Mouse (Mus musculus): ENCODE data around the gene AI597479. TPM values are rescaled to one million over a fixed set of nuclear protein-coding genes. Genes with fewer than 3 reads are reported as not detected.

Gene AI597479
- total RNA-seq (2021): 10 to 100 TPM; 12.4 to 12.9 TPM
- long read RNA-seq, experiment 1, transcript AI597479-201 (4 exons, 3,458 nt): major isoform, 11 of 16 reads
- long read RNA-seq, experiment 1, partial matches to known transcripts: 0 of 16 reads
- long read RNA-seq, experiment 1, other reads (novel, unspliced or antisense): 5 of 16 reads
- long read RNA-seq, experiment 2, transcript AI597479-201 (4 exons, 3,458 nt): major isoform, 11 of 18 reads
- long read RNA-seq, experiment 2, partial matches to known transcripts: 1 of 18 reads
- long read RNA-seq, experiment 2, other reads (novel, unspliced or antisense): 6 of 18 reads

DNA sequence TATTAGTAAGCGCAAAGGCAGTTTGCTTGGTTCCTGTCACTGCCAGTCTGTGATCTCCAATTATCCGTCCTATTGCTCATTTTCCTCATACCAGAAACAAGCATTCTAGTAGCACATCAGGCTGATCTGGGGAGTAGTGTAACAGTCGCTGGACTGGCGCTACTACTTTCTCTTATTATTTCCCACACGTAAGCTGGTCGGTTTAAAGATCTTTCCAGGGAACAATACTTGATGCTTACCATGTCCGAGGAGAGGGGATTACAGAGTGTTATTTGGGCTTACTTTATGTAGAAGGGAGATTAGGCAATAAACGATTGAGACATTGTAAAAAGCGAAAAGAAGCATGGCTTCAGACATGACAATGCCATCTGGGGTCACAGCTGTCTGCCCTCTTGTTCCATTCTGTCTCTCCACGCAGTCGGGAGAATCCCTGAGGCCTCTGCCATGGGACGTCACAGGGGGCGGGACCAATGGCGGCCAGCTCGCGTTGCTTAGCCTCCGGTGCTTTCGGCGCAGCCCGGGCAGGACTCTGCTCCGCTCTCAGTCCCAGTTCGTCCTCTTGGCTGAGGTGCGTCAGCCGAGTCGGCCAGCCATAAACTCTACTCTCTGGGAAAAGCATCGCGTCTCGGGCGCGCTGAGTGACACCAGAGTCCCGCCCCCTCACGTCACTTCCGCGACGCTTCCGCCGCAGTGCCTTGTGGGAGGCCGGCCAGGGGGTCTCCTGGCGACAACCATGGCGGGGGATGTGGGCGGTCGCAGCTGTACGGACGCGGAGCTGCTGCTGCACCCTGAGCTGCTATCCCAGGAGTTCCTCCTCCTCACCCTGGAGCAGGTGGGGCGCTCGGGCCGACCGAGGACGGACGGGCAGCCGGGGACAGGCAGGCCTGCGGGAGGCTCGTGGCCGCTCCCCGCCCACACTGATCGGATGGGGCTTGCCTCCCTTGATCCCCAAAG lies at the start of gene AI597479, which contains the start of gene Tgfbrap1:
AI597479 (plus strand) TSS at position 680 of the 954 bp plus-strand sequence.
Tgfbrap1 (minus strand) TSS at position 607 of the 954 bp plus-strand sequence.
- peak; percentile 88 for DNase-seq

DNA sequence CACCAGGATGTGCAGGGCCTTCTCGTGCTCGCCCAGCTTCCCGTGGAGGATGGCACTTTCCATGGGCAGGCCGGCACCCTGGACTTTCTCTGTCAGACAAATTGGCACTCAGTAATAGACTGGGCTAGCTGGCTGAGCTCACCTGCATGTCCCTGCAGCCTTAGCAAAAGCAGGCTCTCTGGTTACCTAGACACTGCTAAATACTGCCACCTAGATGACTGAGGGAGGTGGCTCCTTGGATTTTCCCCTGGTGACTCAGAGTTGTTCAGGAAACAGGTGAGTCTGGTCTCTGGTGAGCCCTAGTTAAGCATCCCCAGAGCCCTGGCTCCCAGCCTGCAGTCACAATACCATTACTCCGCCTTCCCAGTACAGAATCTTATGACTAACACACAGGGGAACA lies 46.6 kb upstream of the AI597479 start:
- DNase-seq: no peak

DNA sequence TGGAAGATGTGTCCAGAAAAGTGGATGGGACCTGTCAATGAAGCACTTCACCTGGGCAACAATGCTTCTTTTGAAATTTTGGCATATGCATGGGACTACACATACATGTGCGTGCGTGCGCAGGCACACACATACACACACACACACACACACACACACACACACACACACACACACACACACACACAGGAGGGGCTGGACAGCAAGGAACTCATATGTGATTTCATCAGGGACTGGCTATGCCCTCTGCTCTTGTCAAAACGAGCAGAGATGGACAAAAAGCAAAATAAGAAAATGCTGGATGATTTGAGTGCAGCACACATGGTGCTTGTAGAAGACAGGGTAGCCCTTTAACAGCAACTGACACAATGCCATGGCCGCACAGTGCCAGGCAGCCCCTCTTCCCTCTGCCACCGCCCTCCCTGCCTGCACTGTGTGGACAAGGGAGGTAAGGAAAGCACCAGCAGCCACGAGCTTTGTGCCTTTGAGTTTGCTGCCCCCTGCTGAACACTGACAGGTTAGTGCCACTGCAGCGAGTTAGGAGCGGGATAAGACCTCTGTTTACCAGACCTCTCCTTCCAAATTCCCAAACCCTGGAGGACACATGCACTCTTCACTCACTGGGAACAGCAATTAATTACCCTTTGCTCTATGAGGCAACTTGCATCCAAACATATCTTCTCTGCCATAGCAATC lies 32.7 kb upstream of the AI597479 start:
- no peak for DNase-seq

DNA sequence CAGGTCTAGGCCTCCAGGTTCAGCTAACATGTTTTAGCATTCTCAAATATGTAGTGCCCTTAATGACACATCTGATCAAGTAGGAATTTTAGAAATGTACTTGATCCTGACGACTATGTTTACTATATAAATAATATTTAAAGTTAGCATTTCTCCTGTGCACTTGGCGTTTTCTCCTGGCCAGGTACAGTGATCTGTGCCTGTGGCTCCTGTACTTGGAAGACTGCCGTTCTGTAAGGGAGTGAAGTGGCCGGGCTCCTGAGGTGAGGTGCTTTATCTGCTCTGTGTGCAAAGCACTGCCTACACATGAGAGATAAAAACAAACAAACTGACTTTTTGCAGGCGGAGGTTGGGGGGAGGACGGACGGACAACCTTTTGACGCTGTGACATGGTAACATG lies 31.9 kb upstream of the AI597479 start:
- DNase-seq: no peak

DNA sequence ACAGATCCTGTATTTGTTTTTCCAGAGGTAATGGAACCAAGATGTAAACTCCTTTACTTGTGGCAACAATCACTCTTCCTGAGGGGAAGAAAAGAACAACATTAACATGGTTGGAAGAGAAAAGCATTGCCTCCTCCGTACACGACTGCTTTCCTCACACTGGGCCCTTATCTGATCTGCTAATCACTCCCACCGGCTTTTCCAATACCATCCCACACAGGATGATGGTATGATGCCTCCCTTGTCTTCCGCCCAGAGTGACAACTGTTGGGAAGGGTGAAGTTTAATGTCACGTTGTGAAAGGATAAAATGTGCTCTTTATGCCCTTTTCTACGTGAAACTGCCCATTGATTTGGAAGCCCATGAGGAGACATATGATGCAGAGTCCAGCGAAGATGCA lies 31.0 kb upstream of the AI597479 start:
- no peak for DNase-seq

DNA sequence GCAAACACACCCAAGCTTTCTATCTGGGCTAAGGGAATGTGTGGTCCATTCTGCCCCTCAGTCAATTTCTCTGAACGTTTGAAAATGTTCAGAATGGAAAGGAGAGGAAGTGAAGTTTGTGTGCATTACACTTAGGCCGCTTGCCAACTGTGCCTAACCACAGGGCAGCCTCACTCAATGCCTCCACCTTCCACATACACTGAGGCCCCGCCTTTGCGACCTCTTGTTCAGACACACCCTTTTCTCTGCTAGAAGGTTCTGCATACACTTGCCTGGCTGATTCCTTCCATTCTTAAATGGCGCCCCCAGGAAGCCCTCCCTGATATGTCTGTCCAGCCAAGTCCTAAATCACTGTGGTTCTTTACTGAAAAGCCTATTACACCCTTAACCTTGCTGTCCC lies 27.8 kb upstream of the AI597479 start:
- DNase-seq: no peak

DNA sequence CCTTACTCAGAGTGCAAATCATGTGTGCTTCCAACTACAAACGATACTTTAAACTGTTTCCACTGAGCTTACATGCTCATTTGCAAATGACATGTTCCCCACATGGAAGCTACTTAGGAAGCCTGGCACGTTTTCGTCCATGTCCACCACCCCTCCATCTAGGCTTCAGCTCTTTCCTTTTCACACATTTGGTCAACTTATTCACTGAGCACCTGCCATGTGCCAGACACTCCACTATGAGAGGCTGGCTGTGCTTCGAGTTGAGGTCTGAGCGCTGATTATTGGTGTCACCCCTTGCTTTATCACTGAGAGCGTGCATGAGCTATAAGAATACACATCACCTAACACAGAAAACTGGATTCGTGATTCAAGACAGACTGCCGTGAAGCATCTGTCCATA lies 26.5 kb upstream of the AI597479 start:
- DNase-seq: no peak

DNA sequence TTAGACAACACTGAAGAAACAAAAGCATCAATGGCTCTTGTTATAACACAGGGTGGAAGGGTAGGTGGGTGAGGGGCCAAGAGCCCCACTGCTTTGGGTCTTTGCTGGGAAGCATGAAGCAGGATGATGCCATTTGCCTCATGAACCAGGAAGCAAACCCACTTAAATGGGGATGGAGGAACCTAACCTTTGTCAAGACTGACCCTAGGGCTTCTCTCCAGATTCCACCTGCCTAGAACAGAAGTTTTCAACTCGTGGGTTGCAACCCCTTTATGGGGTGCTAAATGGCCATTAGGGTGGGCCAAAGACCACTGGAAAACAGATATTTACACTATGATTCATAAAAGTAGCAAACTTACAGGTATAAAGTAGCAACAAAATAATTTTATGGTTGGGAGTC lies 25.9 kb upstream of the AI597479 start:
- DNase-seq: no peak

DNA sequence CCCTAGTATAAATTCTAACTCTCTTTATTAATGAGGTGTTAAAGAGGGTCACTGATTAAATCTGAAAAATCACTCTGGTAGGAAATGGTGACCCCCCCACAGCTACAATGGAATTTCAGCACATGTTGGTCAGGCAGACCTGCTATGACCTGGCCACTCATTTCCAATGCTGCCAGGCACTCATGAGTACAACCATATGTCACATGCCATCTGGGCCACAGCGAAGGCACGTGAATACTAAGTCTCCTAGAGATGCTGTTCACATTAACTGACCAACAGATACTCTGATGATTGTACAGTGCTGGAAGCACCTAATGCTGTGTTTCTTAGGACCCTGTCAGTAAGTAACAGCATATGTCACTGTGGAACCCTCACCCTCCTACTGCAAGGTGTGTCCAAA lies 23.7 kb upstream of the AI597479 start:
- DNase-seq: no peak

DNA sequence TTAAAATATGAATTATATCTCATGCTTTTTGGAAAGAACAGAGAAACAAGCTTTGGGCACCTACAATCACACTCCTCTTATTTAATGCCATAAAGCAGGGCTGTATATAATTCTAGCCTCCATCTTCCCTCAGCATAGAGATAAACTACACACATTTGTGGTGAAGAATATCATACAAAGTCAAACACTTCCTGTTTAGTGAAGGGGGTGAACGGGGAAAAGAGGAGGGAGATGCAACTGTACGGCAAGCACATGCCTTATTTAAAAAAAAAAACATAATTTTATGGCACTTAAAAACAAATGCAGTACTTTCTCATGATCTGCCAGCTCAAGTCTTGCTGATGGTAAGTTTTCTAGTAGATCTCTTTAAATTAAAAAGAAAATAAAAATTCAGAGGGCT lies 20.4 kb upstream of the AI597479 start:
- DNase-seq: no peak

DNA sequence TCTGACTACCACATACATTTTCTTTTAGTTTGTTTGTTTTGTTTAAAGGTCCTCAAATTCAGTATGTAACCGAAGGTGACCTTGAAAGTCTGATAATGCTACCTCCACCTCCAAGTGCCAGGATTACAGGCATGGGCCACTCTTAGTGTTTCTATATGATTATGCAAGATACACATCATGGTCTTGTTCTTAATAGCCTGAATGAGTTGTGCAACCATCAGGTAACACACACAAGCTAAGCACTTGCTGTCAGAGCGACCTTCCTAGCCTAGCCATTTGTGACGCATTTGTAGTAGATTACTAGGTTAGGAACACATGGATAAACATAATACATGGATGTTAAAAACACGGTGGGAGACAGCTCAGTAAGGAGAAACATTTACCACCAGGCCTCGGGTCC lies 15.6 kb upstream of the AI597479 start:
- no peak for DNase-seq

DNA sequence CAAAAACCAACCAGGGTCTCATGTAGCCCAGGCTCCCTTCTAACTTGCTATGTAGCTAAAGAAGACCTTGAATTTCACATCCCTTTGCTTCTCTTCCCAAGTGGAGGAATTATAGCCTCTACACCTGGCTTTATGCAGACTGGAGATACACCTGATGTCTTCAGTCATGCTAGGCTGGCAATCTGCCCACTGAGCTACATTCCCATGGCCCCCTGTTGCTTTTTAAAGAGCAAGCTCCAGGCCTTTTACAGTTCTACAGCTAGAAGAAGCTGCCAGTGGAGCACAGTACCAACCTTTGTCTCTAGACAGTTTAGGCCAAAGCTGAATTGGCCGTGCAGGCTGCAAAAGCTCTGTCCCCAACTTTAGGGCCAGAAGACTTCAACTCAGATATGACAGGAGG lies 8.1 kb upstream of the AI597479 start:
- no peak for DNase-seq

DNA sequence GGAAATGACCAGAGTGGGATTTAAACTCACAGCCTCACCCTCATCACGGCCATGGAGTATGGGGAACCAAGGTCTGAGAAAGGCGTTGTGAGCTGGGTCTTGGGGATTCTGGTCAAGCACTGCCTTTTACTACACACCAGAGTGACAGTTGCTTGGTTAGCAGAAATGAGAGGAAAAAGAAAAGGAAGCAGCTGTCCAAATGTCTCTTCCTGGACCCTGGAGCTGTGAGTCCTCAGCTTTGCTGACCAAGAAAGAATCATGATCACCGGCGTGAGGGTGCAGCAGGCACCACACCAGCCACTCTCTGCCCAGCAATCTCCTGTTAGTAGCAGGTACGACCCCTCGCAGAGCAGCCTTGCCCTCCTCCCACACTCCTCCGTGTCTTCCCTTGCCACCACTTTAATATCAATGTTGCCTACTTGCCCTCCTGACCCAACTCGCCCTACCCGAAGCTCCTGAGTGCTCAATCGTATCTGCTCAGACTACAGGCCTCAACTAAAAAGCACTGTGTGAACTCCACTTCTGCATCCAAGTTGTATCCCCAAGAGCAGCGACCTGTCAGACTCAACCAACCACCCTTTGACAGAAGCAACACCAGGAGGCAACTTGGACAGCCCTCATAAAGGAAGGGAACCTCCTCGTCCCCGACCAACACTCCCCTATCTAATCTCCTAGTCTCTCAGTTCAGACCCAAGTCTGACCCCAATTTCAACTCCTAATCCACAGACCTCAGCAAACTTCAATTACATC lies 7.0 kb upstream of the AI597479 start:
- DNase-seq: no peak

DNA sequence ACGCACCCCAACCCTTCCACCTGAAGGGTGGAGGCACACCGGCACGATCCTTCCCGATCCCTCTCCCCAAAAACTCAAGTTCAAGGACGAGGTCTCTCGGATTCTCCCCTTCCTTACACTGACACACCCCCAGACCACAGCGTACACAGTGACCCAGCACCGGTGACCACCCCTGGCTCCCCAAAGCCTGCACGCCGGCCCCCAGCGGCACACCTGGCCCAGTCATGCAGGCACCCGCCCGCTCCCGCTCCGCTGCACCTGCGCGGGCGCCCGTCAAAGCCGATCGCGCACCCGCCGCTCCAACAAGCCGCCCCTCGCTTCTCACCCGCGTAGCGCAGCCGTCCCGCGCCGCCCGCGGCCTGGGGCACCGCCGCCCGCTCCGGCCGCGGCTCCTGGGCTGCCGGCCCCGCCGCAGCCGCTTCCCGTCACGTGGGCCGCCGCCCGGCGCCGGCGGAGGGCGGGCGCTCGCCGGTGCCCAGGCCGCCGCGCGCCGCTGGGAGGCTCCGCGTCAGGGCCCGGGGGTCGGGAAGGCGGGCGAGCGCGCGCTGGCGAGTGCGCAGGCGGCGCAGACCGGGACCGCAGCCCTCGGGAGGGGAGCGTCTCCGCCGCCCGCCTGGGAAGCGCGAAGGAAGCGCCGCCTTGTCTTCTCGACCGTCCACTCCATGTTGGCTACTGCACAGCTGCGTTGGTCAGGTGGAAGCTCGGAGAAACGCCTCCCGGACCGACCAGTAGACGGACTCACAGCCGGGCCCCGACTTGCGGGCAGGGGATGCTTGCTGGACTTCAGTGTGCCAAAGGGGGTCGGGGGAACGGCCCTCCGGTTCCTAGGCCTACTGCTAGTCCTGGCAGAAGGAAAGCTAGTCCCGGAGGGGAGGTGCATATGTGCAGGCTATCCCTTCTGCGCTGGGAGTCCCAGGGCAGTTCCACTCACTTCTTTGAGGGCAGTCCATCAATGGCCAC lies 6.2 kb upstream of the AI597479 start:
- DNase-seq: peak; percentile 62

DNA sequence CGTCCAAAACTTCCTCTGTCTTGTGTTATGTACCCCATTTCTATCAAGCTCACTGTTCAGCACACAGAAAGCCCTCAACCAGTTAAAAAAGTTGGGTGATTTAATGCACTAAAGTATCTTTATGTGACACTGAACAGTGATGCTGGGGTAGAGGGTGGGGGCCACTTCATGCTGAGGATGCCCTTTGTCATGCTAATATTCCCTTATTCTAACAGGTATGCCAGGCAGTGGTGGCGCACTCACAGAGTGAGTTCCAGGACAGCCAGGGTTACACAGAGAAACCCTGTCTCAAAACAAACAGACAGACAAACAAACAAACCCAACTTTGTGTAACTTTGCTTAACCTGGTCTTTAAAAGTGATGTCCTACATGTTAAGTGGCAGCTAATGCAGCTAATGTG lies 4.3 kb upstream of the AI597479 start:
- no peak for DNase-seq

DNA sequence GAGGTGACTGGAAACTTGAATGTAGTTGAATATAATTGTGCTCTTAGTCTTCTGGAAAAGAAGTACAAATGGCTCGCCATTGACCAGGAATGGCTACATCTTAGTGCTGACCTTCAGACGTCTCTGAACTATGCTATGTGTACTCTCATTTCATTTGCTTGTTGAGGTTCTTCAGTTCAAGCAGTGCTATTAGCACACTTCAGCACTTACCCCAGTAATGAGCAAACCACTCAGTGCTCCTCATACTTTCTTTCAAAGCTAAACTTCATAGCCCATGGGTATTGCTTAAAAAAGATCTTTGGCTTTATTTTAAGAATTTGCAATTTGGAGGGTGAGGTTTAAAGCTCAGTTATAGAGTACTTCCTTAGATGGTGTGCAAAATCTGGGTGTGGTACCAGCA lies 10.2 kb downstream of the AI597479 start:
- no peak for DNase-seq

DNA sequence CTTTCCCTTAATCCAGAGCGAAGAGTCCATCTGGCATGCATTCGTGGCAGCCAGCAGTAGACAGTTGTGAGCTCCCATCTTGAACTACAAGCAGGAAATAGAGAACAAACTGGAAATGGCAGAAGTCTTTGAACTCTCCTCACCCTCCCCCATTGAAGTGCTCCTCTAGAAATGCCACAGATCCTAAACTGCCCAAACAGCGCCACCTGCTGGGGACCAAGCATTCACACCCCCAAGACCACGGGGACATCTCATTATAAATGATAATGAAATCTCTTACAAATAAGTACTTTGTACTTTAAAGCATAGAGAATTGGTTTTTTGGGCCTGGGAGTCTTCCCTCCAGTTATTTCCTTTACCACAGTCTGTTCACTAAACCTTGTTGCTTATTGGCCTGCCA lies 12.0 kb downstream of the AI597479 start:
- no peak for DNase-seq

DNA sequence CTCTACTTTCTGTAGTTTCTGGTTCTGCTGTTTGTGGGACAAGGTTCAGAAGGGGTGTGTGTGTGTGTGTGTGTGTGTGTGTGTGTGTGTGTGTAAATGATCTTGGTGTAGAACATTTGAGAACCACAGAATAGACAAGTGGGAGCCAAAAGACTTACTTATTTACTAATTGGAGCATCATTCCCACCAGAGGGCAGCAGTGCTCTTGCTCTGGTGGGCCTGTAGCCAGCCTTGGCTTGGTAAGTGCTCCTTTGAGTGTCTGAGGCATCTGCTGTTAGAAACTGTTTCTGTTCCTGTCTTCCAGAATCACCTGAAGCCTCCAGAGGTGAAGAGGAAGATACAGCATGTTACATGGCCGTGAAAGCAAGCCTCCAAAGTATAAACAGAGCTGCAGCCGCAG lies 14.4 kb downstream of the AI597479 start:
- DNase-seq: no peak

DNA sequence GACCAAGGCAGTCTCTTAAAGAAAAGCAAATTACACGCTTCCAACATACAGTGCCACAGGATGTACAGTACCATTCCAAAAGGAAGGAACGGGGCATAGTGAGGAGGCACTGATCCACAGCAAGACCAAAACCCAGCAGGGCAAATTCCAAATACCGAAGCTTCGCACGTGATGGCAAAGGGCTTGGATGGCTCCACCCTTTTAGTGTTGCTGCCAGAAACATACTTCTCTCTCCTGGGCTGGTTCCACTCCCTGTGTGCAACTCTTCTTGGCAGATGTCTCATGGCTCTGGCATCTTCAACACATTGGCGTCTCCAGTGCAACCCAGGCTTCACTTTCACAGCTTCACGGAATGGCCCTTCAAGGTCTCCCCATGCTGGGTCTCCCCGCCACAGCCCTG lies 18.9 kb downstream of the AI597479 start:
- no peak for DNase-seq

DNA sequence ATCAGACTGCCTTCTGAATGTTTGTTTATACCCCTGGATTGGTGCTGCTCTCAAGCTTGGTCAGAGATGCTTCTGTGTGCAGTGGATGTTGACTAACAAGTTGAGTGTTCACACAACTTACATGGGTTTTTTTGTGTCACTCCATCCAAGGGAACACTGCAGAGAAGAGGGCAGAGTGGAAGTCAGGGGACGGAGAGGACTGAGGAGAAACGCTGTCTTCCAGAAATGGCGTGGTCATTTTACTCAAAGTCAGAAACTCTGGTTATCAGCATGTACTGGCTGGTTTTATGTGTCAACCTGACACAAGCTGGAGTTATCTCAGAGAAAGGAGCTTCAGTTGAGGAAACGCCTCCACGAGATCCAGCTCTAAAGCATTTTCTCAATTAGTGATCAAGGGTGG lies 22.4 kb downstream of the AI597479 start:
- DNase-seq: no peak

DNA sequence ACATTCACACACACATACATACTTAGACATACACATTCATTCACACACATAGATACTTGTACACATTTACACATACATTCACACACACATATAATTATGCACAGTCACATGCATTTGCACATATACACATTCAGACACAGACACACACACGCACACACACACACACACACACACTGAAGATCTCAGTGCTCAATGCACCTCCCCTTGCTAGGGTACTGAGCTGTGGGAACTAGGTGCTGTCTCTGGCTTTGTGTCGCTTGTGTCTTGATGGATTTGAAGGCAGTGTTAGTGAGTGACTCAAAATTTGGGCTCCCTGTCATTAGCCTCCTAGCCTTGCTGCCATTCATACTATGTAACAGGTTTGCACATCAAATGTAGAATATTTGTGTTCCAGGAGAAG lies 24.1 kb downstream of the AI597479 start:
- no peak for DNase-seq

Data from gastrocnemius, postnatal 25 days (tissue).